Mouse (Mus musculus) embryo, embryonic 11 days (tissue): ENCODE measurements around the gene 3110040M04Rik.
"Not testable (repeated sequence)": the region's sequence is repeated elsewhere in the genome, so short reads cannot be mapped to it uniquely, and the experiment has no call there.

Experiments used
- DNase-seq: peaks from one replicate; pipeline ENCODE4 v3.0.0-alpha.2; 2015

Gene 3110040M04Rik

GRCm38 (mm10) chr1:151203818-151204217 lies at the start of gene 3110040M04Rik:
3110040M04Rik (plus strand) TSS chr1:151204121.
- DNase-seq = not testable (repeated sequence)

GRCm38 (mm10) chr1:151154131-151154530 lies 49.8 kb upstream of the 3110040M04Rik start:
- DNase-seq = not testable (repeated sequence)

GRCm38 (mm10) chr1:151156129-151156528 lies 47.8 kb upstream of the 3110040M04Rik start:
- no peak for DNase-seq

GRCm38 (mm10) chr1:151156777-151157632 lies 46.9 kb upstream of the 3110040M04Rik start:
- DNase-seq = no peak

GRCm38 (mm10) chr1:151157963-151158856 lies 45.7 kb upstream of the 3110040M04Rik start:
- peak; percentile 42 for DNase-seq

- no peak for DNase-seq
These were observed 44.9 kb upstream of the 3110040M04Rik start for GRCm38 (mm10) chr1:151158857-151159510.

GRCm38 (mm10) chr1:151166031-151166430 lies 37.9 kb upstream of the 3110040M04Rik start:
- DNase-seq = no peak

- peak; percentile 33 for DNase-seq
These were observed 36.4 kb upstream of the 3110040M04Rik start for GRCm38 (mm10) chr1:151167297-151168047.

- DNase-seq = no peak
These were observed 35.3 kb upstream of the 3110040M04Rik start for GRCm38 (mm10) chr1:151168637-151169036.

GRCm38 (mm10) chr1:151171572-151172461 lies 32.1 kb upstream of the 3110040M04Rik start:
- no peak for DNase-seq

GRCm38 (mm10) chr1:151177030-151177936 lies 26.6 kb upstream of the 3110040M04Rik start:
- DNase-seq = peak; percentile 73

- DNase-seq = no peak
These were observed 26.0 kb upstream of the 3110040M04Rik start for GRCm38 (mm10) chr1:151177937-151178271.

- DNase-seq = peak; percentile 25
These were observed 25.3 kb upstream of the 3110040M04Rik start for GRCm38 (mm10) chr1:151178505-151179083.

- no peak for DNase-seq
These were observed 23.8 kb upstream of the 3110040M04Rik start for GRCm38 (mm10) chr1:151180167-151180566.

GRCm38 (mm10) chr1:151182266-151182665 lies 21.7 kb upstream of the 3110040M04Rik start, which contains the start of gene Gm47985:
Gm47985 (plus strand) TSS chr1:151182537.
- not testable (repeated sequence) for DNase-seq

GRCm38 (mm10) chr1:151186186-151186585 lies 17.7 kb upstream of the 3110040M04Rik start:
- DNase-seq = not testable (repeated sequence)

- DNase-seq = not testable (repeated sequence)
These were observed 17.0 kb upstream of the 3110040M04Rik start for GRCm38 (mm10) chr1:151186879-151187424.

- no peak for DNase-seq
These were observed 15.5 kb upstream of the 3110040M04Rik start for GRCm38 (mm10) chr1:151188469-151188868.

GRCm38 (mm10) chr1:151192075-151192474 lies 11.8 kb upstream of the 3110040M04Rik start, which contains the start of gene Gm8947:
Gm8947 (plus strand) TSS chr1:151192376.
- not testable (repeated sequence) for DNase-seq
